Mouse (Mus musculus) right cerebral cortex, postnatal 10 days (tissue): ENCODE results near the gene Gm12169.
"Not testable (repeated sequence)": the region's sequence is repeated elsewhere in the genome, so short reads cannot be mapped to it uniquely, and the experiment has no call there.

Experiments used
- DNase-seq, 2 experiments: peaks; one replicate each; pipeline ENCODE4 v3.0.0; 2021; ENCODE audit warnings: low spot score in 2 of 2

Gm12169 gene

GRCm38 (mm10) chr11:46523912-46524311, at the start of gene Gm12169:
TSS of gene Gm12169 (plus strand) at chr11:46524212.
- no peak for DNase-seq

GRCm38 (mm10) chr11:46474220-46474619, 49.8 kb upstream of the Gm12169 start:
- DNase-seq = no peak

GRCm38 (mm10) chr11:46479311-46479710, 44.7 kb upstream of the Gm12169 start:
- no peak for DNase-seq

GRCm38 (mm10) chr11:46480517-46480916, 43.5 kb upstream of the Gm12169 start:
- peak in 1 of 2 experiments; percentile 32 for DNase-seq

- no peak for DNase-seq
These were observed 35.8 kb upstream of the Gm12169 start for GRCm38 (mm10) chr11:46488231-46488630.

GRCm38 (mm10) chr11:46488650-46489049, 35.4 kb upstream of the Gm12169 start:
- DNase-seq = no peak

- no peak for DNase-seq
These were observed 16.9 kb upstream of the Gm12169 start for GRCm38 (mm10) chr11:46507146-46507545.

GRCm38 (mm10) chr11:46509900-46510299, 14.1 kb upstream of the Gm12169 start:
- DNase-seq = no peak

GRCm38 (mm10) chr11:46521341-46521740, 2.7 kb upstream of the Gm12169 start:
- DNase-seq = not testable (repeated sequence)

GRCm38 (mm10) chr11:46522719-46523118, 1.3 kb upstream of the Gm12169 start:
- no peak for DNase-seq

- no peak for DNase-seq
These were observed 6.1 kb downstream of the Gm12169 start for GRCm38 (mm10) chr11:46530149-46530548.

GRCm38 (mm10) chr11:46536978-46537377, 13.0 kb downstream of the Gm12169 start:
- no peak for DNase-seq

GRCm38 (mm10) chr11:46543530-46543929, 19.5 kb downstream of the Gm12169 start:
- DNase-seq = no peak

GRCm38 (mm10) chr11:46549721-46550120, 25.7 kb downstream of the Gm12169 start:
- DNase-seq = no peak

GRCm38 (mm10) chr11:46552741-46553140, 28.7 kb downstream of the Gm12169 start:
- peak in 1 of 2 experiments; percentile 26 for DNase-seq

- DNase-seq = no peak
These were observed 37.1 kb downstream of the Gm12169 start for GRCm38 (mm10) chr11:46561096-46561495.

GRCm38 (mm10) chr11:46564671-46565070, 40.7 kb downstream of the Gm12169 start:
- no peak for DNase-seq

GRCm38 (mm10) chr11:46565967-46566366, 42.0 kb downstream of the Gm12169 start:
- DNase-seq = no peak

- no peak for DNase-seq
These were observed 45.1 kb downstream of the Gm12169 start for GRCm38 (mm10) chr11:46569107-46569506.

GRCm38 (mm10) chr11:46571327-46571726, 47.3 kb downstream of the Gm12169 start, which contains the start of gene BC053393:
TSS of gene BC053393 (plus strand) at chr11:46571536.
- peak in 1 of 2 experiments; percentile 31 for DNase-seq

GRCm38 (mm10) chr11:46578771-46579281, 54.8 kb downstream of the Gm12169 start:
- no peak for DNase-seq

- no peak for DNase-seq
These were observed 56.4 kb downstream of the Gm12169 start for GRCm38 (mm10) chr11:46580428-46580827.

- DNase-seq = no peak
These were observed 58.7 kb downstream of the Gm12169 start for GRCm38 (mm10) chr11:46582741-46583140.
